Mouse (Mus musculus) megakaryocyte, embryonic 14.5 days (primary cell): ENCODE measurements at regions not wholly inside any gene's neighbourhood (a gene's known extent, or its start where the extent isn't known, plus 50 kb on each side); places are given as distances from the start of the nearest gene placed in this dataset.

Experiments
- FLI1 ChIP-seq: IDR thresholded peaks from 2 replicates; pipeline ENCODE4 v1.6.1; 2012; ENCODE audit warnings: low read length, inconsistent platforms, mixed read lengths
- GATA1 ChIP-seq: IDR thresholded peaks from 3 replicates; pipeline ENCODE4 v1.6.1; 2012; ENCODE audit warnings: mixed read lengths, low read length, inconsistent platforms, borderline replicate concordance

DNA sequence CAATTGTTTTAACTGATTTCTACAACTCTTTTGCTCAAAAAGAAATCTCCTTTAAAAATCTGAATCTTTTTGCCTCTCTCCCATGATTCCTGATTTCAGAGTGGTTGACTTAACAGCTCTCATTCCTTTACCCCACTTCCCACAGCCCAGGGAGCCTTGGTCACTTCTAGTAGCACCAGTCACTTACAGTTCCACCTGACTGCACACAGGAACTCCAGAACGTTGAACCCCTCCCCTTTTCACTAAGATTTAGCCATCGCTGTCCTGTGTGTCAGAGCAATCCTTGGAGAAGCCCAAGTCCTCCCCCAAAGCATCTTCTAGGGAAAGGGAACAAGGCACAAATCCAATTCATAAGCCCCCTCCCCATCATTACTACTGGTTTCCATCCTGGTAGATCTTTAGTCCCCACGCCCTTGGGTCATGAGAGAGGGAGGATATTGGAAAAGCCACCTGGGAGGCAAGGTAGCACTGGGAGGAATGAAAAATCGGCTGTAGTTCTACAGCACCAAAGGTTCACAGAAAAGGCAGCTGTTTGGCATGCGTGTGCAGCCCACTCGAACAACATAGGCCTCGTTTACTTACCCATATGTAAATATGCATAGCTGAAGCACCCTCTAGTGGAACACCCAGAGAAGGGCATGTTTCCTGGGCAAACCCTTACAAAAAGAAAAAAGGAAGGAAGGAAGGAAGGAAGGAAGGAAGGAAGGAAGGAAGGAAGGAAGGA, 96.7 kb downstream of the Npy start:
- TF ChIP-seq GATA1 (no peak), FLI1 (no peak)
